Mouse (Mus musculus) layer of hippocampus, adult 2 months (tissue): ENCODE measurements around the gene Iqgap1. TPM values are rescaled to one million over a fixed set of nuclear protein-coding genes. Genes with fewer than 3 reads are reported as not detected.
A peak's percentile ranks its signal among the peaks of the same experiment; 100 is the strongest.
"Not testable (repeated sequence)": the region's sequence is repeated elsewhere in the genome, so short reads cannot be mapped to it uniquely, and the experiment has no call there.

Source experiments
- DNase-seq, 2 experiments: peaks; one replicate each; pipeline ENCODE4 v3.0.0; 2022; ENCODE audit warnings: low spot score in 2 of 2
- H3K27ac ChIP-seq: fragments of 200-600 bp; 2 replicates; pipeline ENCODE4 v1.8.1; 2022
- H3K4me3 ChIP-seq: fragments of 200-600 bp; 2 replicates; pipeline ENCODE4 v1.8.1; 2022; ENCODE audit warnings: mild to moderate bottlenecking
- CTCF ChIP-seq: fragments of 200-600 bp; conservative IDR thresholded peaks from 2 replicates; pipeline ENCODE4 v1.8.1; 2022; ENCODE audit warnings: antibody characterized with exemption, mild to moderate bottlenecking, moderate library complexity
- total RNA-seq, 2 experiments: library from RNA; stranded (reverse); gene quantifications; 2 replicates each; pipeline ENCODE4 v1.2.3; 2021

The Iqgap1 gene
- total RNA-seq, 2 experiments from 2014 or later: 19.4 to 21.6 TPM

- no peak for DNase-seq
- no peak overlapping the region for H3K4me3 ChIP-seq
- no peak for TF ChIP-seq CTCF
- no peak overlapping the region for H3K27ac ChIP-seq
Observed at GRCm38 (mm10) chr7:80838247-80838646, 12.5 kb upstream of the Iqgap1 start.

GRCm38 (mm10) chr7:80837736-80838135 lies 12.0 kb upstream of the Iqgap1 start:
- Histone ChIP-seq H3K4me3 (no peak overlapping the region), H3K27ac (no peak overlapping the region)
- TF ChIP-seq CTCF: no peak
- no peak for DNase-seq

- no peak for DNase-seq
- no peak for TF ChIP-seq CTCF
- H3K27ac ChIP-seq: no peak overlapping the region
- no peak overlapping the region for H3K4me3 ChIP-seq
Observed at GRCm38 (mm10) chr7:80835984-80836652, 10.3 kb upstream of the Iqgap1 start.

GRCm38 (mm10) chr7:80833651-80834532 lies 8.1 kb upstream of the Iqgap1 start:
- no peak for TF ChIP-seq CTCF
- no peak overlapping the region for H3K4me3 ChIP-seq
- no peak overlapping the region for H3K27ac ChIP-seq
- DNase-seq: no peak

GRCm38 (mm10) chr7:80832996-80833650 lies 7.3 kb upstream of the Iqgap1 start:
- not testable (repeated sequence) for H3K27ac ChIP-seq, DNase-seq, H3K4me3 ChIP-seq

- no peak for DNase-seq
- no peak overlapping the region for H3K4me3 ChIP-seq
- no peak for TF ChIP-seq CTCF
- H3K27ac ChIP-seq: no peak overlapping the region
Observed at GRCm38 (mm10) chr7:80832191-80832590, 6.4 kb upstream of the Iqgap1 start.

GRCm38 (mm10) chr7:80830193-80830803 lies 4.5 kb upstream of the Iqgap1 start:
- DNase-seq: no peak
- Histone ChIP-seq H3K4me3 (no peak overlapping the region), H3K27ac (no peak overlapping the region)
- no peak for TF ChIP-seq CTCF

- H3K4me3 ChIP-seq: no peak overlapping the region
- DNase-seq: peak; percentile 37 to 43
- H3K27ac ChIP-seq: no peak overlapping the region
- no peak for TF ChIP-seq CTCF
Observed at GRCm38 (mm10) chr7:80828146-80828860, 2.5 kb upstream of the Iqgap1 start.

GRCm38 (mm10) chr7:80823875-80824682 lies 1.7 kb downstream of the Iqgap1 start:
- TF ChIP-seq CTCF: no peak
- Histone ChIP-seq H3K27ac (no peak overlapping the region), H3K4me3 (no peak overlapping the region)
- DNase-seq: no peak

GRCm38 (mm10) chr7:80823267-80823666 lies 2.5 kb downstream of the Iqgap1 start:
- Histone ChIP-seq H3K4me3 (no peak overlapping the region), H3K27ac (no peak overlapping the region)
- no peak for TF ChIP-seq CTCF
- DNase-seq: no peak

- no peak for DNase-seq
- TF ChIP-seq CTCF: no peak
- no peak overlapping the region for H3K4me3 ChIP-seq
- no peak overlapping the region for H3K27ac ChIP-seq
Observed at GRCm38 (mm10) chr7:80820838-80821237, 4.9 kb downstream of the Iqgap1 start.
